In the genomic region with DNA sequence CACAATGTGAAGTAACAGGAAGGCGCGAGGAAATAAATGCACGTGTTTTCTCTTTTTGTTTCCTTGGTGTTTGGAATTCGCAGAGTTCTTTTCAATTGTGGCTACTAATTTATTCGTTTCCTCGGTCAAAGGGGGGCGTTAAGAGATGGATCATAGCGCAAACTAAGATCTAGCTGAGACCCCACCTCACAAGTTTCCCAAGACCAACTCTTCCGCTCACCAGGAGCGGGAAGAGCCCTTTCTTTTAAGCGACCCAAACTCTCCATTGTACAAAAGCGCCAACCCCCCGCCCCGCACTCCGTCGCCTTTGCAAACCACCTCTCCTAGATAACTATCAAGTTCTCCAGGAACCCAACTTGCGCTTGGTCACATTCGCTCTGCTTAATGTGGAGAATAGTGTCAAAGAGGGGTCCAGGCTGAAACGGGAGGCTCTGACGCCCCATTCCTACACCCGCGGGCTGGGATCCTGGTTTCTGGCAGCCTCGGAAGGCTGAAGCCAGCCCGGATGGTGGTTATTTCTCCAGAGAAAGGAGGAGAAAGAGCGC, we compare ENCODE assay signal across 9 mouse cellular contexts. TPM values are rescaled to one million over a fixed set of nuclear protein-coding genes. Genes with fewer than 3 reads are reported as not detected.
DNase-seq lines count a peak whose midpoint lies in the region; ATAC-seq and TF ChIP-seq lines count a peak whose summit lies in the region.
"Had no signal": no experiment of that assay in that cellular context is flagged by ENCODE, and none has a peak within 500 bp of the region (broad histone marks: within the 10 kb centered on the region; RNA-seq: fewer than 3 reads in every experiment).

No protein-coding gene starts in this region.

- no peak for ATAC-seq in kidney, postnatal 0 days (replicated peaks; ENCODE audit: low FRiP score, low read depth)
- ATAC-seq in hindbrain, embryonic 12.5 days (ENCODE audit: low FRiP score): peak; percentile 29
- peak; percentile 4 for ATAC-seq in midbrain, embryonic 16.5 days

- DNase-seq in kidney, postnatal 0 days (ENCODE audit: low spot score): no peak
- no peak for DNase-seq in kidney, adult 8-10 months
- peak; percentile 63 for DNase-seq in embryo, embryonic 9.5 days (ENCODE audit: extremely low spot score)
- DNase-seq in frontal cortex, postnatal 10 days (ENCODE audit: low spot score in 2 of 2): no peak
- DNase-seq in urinary bladder, adult 18-20 months (ENCODE audit: low spot score in 2 of 2): no peak
- no peak for DNase-seq in kidney, adult 11 months

- no peaks in the 10 kb centered on the region for H3K9me3 ChIP-seq in kidney, postnatal 0 days (replicated peaks; ENCODE audit: low read length)
- H3K9me3 ChIP-seq in hindbrain, embryonic 12.5 days (replicated peaks): no peaks in the 10 kb centered on the region
- H3K9me3 ChIP-seq in midbrain, embryonic 16.5 days (replicated peaks; ENCODE audit: control insufficient read depth, low read length, poor library complexity, severe bottlenecking): no peaks in the 10 kb centered on the region

- no peak overlapping the region for H3K9ac ChIP-seq in kidney, postnatal 0 days (ENCODE audit: low read depth, low read length)
- peak overlapping the region; percentile 92 for H3K9ac ChIP-seq in hindbrain, embryonic 12.5 days
- peak overlapping the region; percentile 90 for H3K9ac ChIP-seq in midbrain, embryonic 16.5 days (ENCODE audit: low read depth, low read length)

- H3K4me1 ChIP-seq in kidney, postnatal 0 days (replicated peaks; ENCODE audit: insufficient read depth, low read length): peaks cover 14% of the 10 kb centered on the region; the same call in 1 of the 2 replicates
- H3K4me1 ChIP-seq in hindbrain, embryonic 12.5 days: peaks cover 34% of the 10 kb centered on the region
- H3K4me1 ChIP-seq in midbrain, embryonic 16.5 days (ENCODE audit: control insufficient read depth, insufficient read depth, low read length): peaks cover 26% of the 10 kb centered on the region

- TF ChIP-seq CTCF in kidney, postnatal 0 days (IDR thresholded peaks at IDR 0.05; ENCODE audit: low read depth): no peak

- H3K4me2 ChIP-seq in kidney, postnatal 0 days (ENCODE audit: low read length): peak overlapping the region; percentile 78
- H3K4me2 ChIP-seq in hindbrain, embryonic 12.5 days (replicated peaks): peak overlapping the region; percentile 75
- H3K4me2 ChIP-seq in midbrain, embryonic 16.5 days (ENCODE audit: low read length): peak overlapping the region; percentile 91

- WGBS in kidney, postnatal 0 days: 1% methylated on average over 25 of the region's 25 CpGs
- WGBS in hindbrain, embryonic 12.5 days: under 1% methylated on average over 25 of the region's 25 CpGs
- under 1% methylated on average over 25 of the region's 25 CpGs for WGBS in midbrain, embryonic 16.5 days

- peak overlapping the region; percentile 41 for H3K4me3 ChIP-seq in kidney, postnatal 0 days (replicated peaks; ENCODE audit: low read depth, low read length)
- H3K4me3 ChIP-seq in hindbrain, embryonic 12.5 days: peak overlapping the region; percentile 88
- H3K4me3 ChIP-seq in midbrain, embryonic 16.5 days (ENCODE audit: low read depth, low read length): peak overlapping the region; percentile 84

- H3K27me3 ChIP-seq in kidney, postnatal 0 days (ENCODE audit: insufficient read depth, low read length): peaks cover 53% of the 10 kb centered on the region
- H3K27me3 ChIP-seq in hindbrain, embryonic 12.5 days: peaks cover 3% of the 10 kb centered on the region
- no peaks in the 10 kb centered on the region for H3K27me3 ChIP-seq in midbrain, embryonic 16.5 days (ENCODE audit: control insufficient read depth, insufficient read depth, low read depth, low read length)

- no peaks in the 10 kb centered on the region for H3K36me3 ChIP-seq in kidney, postnatal 0 days (ENCODE audit: insufficient read depth, low read length)
- H3K36me3 ChIP-seq in hindbrain, embryonic 12.5 days: no peaks in the 10 kb centered on the region
- H3K36me3 ChIP-seq in midbrain, embryonic 16.5 days (ENCODE audit: control insufficient read depth, insufficient read depth, low read length): no peaks in the 10 kb centered on the region
- H3K36me3 ChIP-seq: G1E had no signal

- H3K27ac ChIP-seq in kidney, postnatal 0 days: no peak overlapping the region
- peak overlapping the region; percentile 96 for H3K27ac ChIP-seq in hindbrain, embryonic 12.5 days
- H3K27ac ChIP-seq in midbrain, embryonic 16.5 days (ENCODE audit: low read length): peak overlapping the region; percentile 90

RNA-seq across cellular contexts. Expression of a gene that starts 0.9 kb away (rescaled TPM):
- polyA plus RNA-seq in kidney, postnatal 0 days (2015; fragmentation: Nextera tagmentation; extraction: Ambion mirVana): 1.2 and 2.1 TPM in 2 replicates
- 24.9 and 26.2 TPM in 2 replicates for polyA plus RNA-seq in hindbrain, embryonic 12.5 days (2016; fragmentation: Nextera tagmentation; extraction: Ambion mirVana)
- polyA plus RNA-seq in midbrain, embryonic 16.5 days (2015; fragmentation: Nextera tagmentation; extraction: Ambion mirVana): 25.1 and 27.9 TPM in 2 replicates
- polyA plus RNA-seq: G1E had no signal
